Mouse (Mus musculus) stomach, embryonic 16.5 days (tissue): Measurements from ENCODE around the gene Dhcr24. TPM values are rescaled to one million over a fixed set of nuclear protein-coding genes. Genes with fewer than 3 reads are reported as not detected.
A peak's percentile ranks its signal among the peaks of the same experiment; 100 is the strongest.

Experiments used
- ATAC-seq: fragments of 200-750 bp; cut with Nextera tagmentation; 2 replicates; pipeline ENCODE4 v1.8.0; 2017; ENCODE audit warnings: moderate number of reproducible peaks, moderate TSS enrichment; ENCODE audit not compliant: insufficient read depth, low FRiP score
- H3K27ac ChIP-seq: fragments of 300-500 bp; sonication (generic); 2 replicates; pipeline ENCODE4 v1.5.1; 2014; ENCODE audit warnings: low read length
- H3K27me3 ChIP-seq: fragments of 300-500 bp; sonication (generic); 2 replicates; pipeline ENCODE4 v1.6.1; 2014; ENCODE audit warnings: low read length, control low read depth, mixed read lengths; ENCODE audit not compliant: control insufficient read depth, insufficient read depth
- H3K36me3 ChIP-seq: fragments of 300-500 bp; sonication (generic); 2 replicates; pipeline ENCODE4 v1.6.1; 2014; ENCODE audit warnings: low read length; ENCODE audit not compliant: control insufficient read depth, insufficient read depth
- H3K4me1 ChIP-seq: fragments of 300-500 bp; sonication (generic); 2 replicates; pipeline ENCODE4 v1.6.1; 2014; ENCODE audit warnings: low read length, control low read depth, mixed read lengths; ENCODE audit not compliant: control insufficient read depth, insufficient read depth
- H3K4me2 ChIP-seq: fragments of 300-500 bp; sonication (generic); 2 replicates; pipeline ENCODE4 v1.6.1; 2014; ENCODE audit warnings: low read depth, low read length, mixed read lengths
- H3K4me3 ChIP-seq: fragments of 300-500 bp; sonication (generic); replicated peaks from 2 replicates; pipeline ENCODE4 v1.5.1; 2014; ENCODE audit warnings: mild to moderate bottlenecking, low read length
- H3K9ac ChIP-seq: fragments of 300-500 bp; sonication (generic); 2 replicates; pipeline ENCODE4 v1.6.1; 2014; ENCODE audit warnings: low read length
- H3K9me3 ChIP-seq: fragments of 300-500 bp; sonication (generic); replicated peaks from 2 replicates; pipeline ENCODE4 v1.6.1; 2016; ENCODE audit warnings: low read length, control low read depth; ENCODE audit not compliant: control insufficient read depth
- WGBS: fragments of 180-500 bp; shearing (Covaris S2); extraction: QIAGEN DNeasy Blood & Tissue Kit; methylation state at CpG from one replicate; pipeline ENCODE4 v1.1.7; 2014; 5-methylcytosine and 5-hydroxymethylcytosine counted together
- polyA plus RNA-seq: library from polyadenylated mRNA; unstranded; fragments of >200 nt; fragmentation: Nextera tagmentation; extraction: Ambion mirVana; gene quantifications from 2 replicates; pipeline ENCODE4 v1.2.1, GENCODE M21; 2015

Gene Dhcr24
- polyA plus RNA-seq, 1 experiment from 2014 or later = 4.2 TPM

DNA sequence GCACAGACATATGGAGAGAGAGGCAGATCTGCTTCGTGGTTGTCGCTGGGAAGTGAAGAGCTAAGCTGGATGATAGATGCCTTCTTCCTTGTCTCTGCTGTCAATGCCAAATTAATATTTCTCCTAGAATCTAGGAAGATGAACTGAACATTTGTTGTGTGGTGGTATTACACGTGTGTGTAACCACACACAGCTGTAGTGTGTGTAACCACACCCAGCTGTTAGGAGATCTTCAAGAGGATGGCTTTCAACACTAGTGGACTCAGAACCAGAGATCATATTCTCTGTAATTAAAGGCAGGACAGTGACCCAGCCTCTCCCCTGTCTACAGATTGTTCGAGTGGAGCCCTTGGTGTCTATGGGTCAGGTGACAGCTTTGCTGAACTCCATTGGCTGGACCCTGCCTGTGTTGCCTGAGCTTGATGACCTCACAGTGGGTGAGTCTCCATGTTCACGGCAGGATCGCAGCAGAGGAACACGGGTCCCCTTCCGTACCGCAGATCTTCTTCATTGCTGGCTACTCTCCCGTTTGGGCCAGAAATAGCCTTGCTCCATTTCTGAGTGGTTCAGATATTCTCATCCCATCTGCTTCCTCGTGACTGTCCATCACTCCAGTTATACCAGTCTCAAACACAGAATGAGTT is 10.4 kb downstream of the Dhcr24 start:
- ATAC-seq = no peak
- 84% methylated on average over 11 of the region's 11 CpGs for WGBS
- Histone ChIP-seq H3K4me3 (no peak overlapping the region), H3K9ac (no peak overlapping the region), H3K4me2 (no peak overlapping the region), H3K36me3 (peaks cover 26% of the 10 kb centered on the region), H3K27me3 (no peaks in the 10 kb centered on the region), H3K9me3 (no peaks in the 10 kb centered on the region), H3K4me1 (no peaks in the 10 kb centered on the region), H3K27ac (no peak overlapping the region)

DNA sequence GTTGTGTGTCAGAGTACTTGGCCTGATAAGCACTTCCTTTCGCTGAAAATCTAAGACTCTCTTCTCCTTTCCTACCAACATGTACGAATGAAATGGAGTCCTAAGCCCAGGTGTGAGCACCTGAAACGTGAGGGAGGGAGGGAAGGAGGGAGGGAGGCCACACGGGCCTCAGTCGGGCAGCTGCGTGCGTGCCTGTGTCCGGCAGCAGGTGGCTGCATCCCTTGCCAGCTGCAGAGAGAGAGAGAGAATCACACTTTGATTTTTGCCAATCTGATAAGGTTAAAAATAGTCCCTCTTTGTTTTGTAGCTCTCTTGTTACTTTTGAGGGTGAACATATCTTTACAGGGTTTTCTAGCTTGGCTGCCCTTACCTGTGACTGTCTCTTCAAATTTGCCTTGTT is 14.2 kb downstream of the Dhcr24 start:
- Histone ChIP-seq H3K4me2 (no peak overlapping the region), H3K27me3 (no peaks in the 10 kb centered on the region), H3K4me1 (no peaks in the 10 kb centered on the region), H3K27ac (no peak overlapping the region), H3K9ac (no peak overlapping the region), H3K36me3 (peaks cover 18% of the 10 kb centered on the region), H3K9me3 (no peaks in the 10 kb centered on the region), H3K4me3 (no peak overlapping the region)
- 72% methylated on average over 8 of the region's 8 CpGs for WGBS
- ATAC-seq = no peak

DNA sequence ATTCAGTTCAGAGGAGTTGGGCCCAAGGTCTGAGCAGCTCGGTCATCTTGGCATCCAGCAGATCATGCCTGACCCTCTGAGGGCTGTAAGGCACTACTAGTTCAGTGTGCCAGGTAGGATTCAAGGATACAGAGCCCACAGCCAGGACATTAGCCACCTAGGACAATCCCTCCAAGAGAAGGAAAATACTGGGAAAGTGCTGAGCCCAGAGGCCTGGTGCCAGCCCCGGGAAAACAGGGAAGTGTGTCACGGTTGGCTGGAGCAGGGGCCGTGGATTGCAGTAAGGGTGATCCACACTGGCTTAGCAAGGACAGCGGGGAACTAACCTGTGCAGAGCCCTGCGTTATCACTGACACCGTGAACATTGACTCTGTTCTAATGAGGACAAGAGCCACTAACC is 16.7 kb downstream of the Dhcr24 start:
- Histone ChIP-seq H3K9ac (no peak overlapping the region), H3K27me3 (no peaks in the 10 kb centered on the region), H3K4me3 (no peak overlapping the region), H3K4me2 (no peak overlapping the region), H3K36me3 (peaks cover 18% of the 10 kb centered on the region), H3K9me3 (no peaks in the 10 kb centered on the region), H3K4me1 (no peaks in the 10 kb centered on the region; the same call in 1 of the 2 replicates), H3K27ac (no peak overlapping the region)
- no peak for ATAC-seq
- WGBS = 84% methylated on average over 7 of the region's 7 CpGs

DNA sequence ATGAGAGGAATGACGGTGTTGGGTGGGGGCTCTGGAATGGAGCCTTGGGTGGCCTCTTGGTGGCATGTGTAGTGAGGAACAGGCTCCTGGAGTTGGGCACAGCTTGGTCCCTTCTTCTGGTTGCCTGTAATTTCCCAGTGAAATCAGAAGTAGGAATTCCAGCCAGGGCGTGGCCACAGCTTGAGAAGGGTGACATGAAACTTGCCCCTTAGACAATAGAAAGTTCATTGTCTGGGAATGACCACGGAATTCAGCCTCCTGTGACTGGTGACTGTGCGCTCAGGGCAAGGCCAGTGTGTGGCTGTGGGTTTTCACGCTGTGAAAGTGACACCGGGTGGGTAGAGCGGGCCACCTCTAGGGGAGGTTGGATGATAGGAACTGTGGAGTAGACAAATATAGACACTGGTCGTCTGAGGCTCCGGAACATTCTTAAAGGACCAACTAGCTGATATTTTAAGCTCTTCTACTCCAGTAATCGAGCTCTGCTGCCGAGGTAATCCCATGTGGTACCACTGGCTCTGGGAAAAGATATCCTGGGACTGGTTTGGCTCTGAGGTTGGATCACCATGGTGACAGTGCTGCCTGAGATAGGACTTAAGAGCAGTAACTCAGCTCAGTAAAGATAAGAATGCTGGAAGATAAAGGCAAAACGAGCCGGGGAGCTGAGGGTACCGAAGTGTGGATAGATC is 20.5 kb downstream of the Dhcr24 start:
- H3K27me3 ChIP-seq = no peaks in the 10 kb centered on the region
- H3K9ac ChIP-seq = no peak overlapping the region
- H3K4me1 ChIP-seq = no peaks in the 10 kb centered on the region; the same call in 1 of the 2 replicates
- H3K4me3 ChIP-seq = no peak overlapping the region
- ATAC-seq = no peak
- H3K4me2 ChIP-seq = no peak overlapping the region
- 73% methylated on average over 14 of the region's 14 CpGs for WGBS
- H3K27ac ChIP-seq = peak overlapping the region; percentile 80
- peaks cover 15% of the 10 kb centered on the region for H3K36me3 ChIP-seq
- no peaks in the 10 kb centered on the region for H3K9me3 ChIP-seq

DNA sequence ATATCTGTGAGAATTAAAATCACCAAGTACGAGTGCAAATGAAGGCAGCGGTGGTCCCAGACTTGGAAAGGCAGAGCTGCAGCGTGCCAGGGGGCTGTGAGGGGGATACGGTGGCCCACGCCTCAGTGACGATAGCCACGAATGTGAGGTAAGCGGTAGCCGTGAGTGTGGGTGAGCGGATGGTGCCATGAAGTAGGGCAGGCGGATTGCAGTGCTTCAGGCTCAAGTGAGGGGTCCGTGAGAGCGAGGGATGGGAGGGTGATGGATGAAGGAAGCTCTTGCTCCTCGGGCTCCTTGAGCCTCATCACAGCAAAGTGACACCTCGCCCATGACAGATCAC is 21.0 kb downstream of the Dhcr24 start:
- Histone ChIP-seq H3K4me3 (no peak overlapping the region), H3K9me3 (no peaks in the 10 kb centered on the region), H3K9ac (no peak overlapping the region), H3K27ac (peak overlapping the region; percentile 80), H3K4me1 (no peaks in the 10 kb centered on the region; the same call in 1 of the 2 replicates), H3K4me2 (no peak overlapping the region), H3K36me3 (peaks cover 20% of the 10 kb centered on the region), H3K27me3 (no peaks in the 10 kb centered on the region)
- no peak for ATAC-seq
- 77% methylated on average over 15 of the region's 15 CpGs for WGBS

DNA sequence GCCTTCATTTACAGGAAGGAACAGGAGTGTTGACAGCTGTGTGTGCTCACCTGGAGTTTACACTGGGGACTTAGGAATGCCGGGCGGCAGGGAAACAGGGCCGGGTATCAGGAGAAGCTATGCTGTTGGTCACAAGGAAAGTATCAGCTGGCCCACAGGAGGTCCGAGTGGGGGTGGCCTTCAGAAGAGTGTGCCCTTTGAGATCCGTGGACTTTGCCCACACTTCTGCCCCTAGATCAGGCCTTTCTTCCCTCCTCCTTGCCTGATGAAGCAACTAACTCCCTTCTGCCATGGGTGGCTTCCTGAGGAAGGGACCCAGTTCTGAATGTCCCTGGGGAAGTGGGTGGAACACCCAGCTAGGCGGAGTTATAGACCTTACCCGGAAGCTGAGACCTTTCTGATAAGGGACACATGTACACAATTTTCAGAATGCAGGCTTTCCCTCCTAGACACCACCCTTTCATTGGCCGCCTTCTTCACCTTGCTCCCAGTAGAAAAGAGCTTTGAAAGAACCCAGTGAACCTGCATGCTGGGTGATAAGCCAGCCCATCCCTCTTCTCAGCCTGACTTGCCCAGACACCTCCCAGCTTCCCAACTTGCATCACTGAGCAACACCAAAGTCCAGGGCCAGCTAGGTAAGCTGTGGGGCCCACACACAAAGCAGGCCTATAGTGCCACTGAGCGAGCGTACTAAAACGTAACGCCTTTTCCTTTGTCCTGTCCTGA is 21.8 kb downstream of the Dhcr24 start:
- no peaks in the 10 kb centered on the region for H3K9me3 ChIP-seq
- H3K4me2 ChIP-seq = no peak overlapping the region
- H3K27me3 ChIP-seq = no peaks in the 10 kb centered on the region
- peak; percentile 85 for ATAC-seq
- WGBS = 56% methylated on average over 12 of the region's 12 CpGs
- H3K27ac ChIP-seq = peak overlapping the region; percentile 80
- H3K4me1 ChIP-seq = no peaks in the 10 kb centered on the region; the same call in 1 of the 2 replicates
- peaks cover 23% of the 10 kb centered on the region for H3K36me3 ChIP-seq
- H3K9ac ChIP-seq = 0 out of 2 replicates have a peak overlapping the region, but pooled peaks have one; percentile 22
- H3K4me3 ChIP-seq = no peak overlapping the region

DNA sequence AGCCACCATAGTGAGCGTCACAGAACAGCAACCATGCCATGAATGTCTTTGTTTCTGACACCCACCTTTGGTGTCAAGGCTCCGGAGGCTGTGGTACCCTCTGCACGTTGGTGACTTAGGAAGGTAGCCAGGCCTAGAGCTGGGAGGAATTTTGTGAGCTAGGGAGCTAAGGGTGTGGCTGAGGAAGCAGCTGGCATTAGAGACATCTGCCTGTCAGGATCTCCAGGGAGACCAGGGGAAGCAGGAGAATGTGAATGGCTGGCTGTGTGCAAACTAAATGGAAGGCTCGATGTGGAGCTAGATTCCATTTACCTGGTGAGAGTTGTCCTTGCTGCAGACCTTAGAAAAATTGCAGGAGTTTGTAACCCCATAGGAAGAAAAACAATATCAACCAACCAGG is 23.8 kb downstream of the Dhcr24 start:
- H3K4me3 ChIP-seq = no peak overlapping the region
- no peak for ATAC-seq
- peaks cover 19% of the 10 kb centered on the region for H3K36me3 ChIP-seq
- no peak overlapping the region for H3K4me2 ChIP-seq
- 87% methylated on average over 4 of the region's 4 CpGs for WGBS
- H3K4me1 ChIP-seq = no peaks in the 10 kb centered on the region; the same call in 1 of the 2 replicates
- H3K27me3 ChIP-seq = no peaks in the 10 kb centered on the region
- no peak overlapping the region for H3K27ac ChIP-seq
- no peak overlapping the region for H3K9ac ChIP-seq
- H3K9me3 ChIP-seq = no peaks in the 10 kb centered on the region

DNA sequence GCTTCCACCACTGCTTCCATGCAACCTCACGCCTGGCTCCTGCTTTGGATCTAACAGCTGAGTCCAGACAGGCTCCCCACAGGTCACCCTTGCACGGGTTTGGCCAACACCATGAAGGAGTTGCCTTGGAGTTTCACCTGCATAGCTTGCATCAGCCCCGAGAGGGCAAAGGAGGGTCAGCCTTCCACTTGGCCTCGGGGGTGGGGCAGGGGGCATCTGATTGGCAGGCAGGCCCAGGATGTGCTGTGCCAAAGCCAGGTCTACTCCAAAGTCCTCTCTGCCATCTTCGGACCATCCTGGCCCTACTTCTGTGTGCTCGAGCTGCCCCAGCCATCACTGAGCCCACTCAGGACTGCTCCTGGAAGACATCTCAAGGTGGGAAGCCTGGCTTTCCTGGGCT is 26.2 kb downstream of the Dhcr24 start:
- Histone ChIP-seq H3K4me3 (no peak overlapping the region), H3K4me1 (no peaks in the 10 kb centered on the region; the same call in 1 of the 2 replicates), H3K27ac (no peak overlapping the region), H3K9me3 (no peaks in the 10 kb centered on the region), H3K4me2 (no peak overlapping the region), H3K27me3 (no peaks in the 10 kb centered on the region), H3K9ac (no peak overlapping the region), H3K36me3 (peaks cover 19% of the 10 kb centered on the region)
- WGBS = 88% methylated on average over 6 of the region's 6 CpGs
- no peak for ATAC-seq

DNA sequence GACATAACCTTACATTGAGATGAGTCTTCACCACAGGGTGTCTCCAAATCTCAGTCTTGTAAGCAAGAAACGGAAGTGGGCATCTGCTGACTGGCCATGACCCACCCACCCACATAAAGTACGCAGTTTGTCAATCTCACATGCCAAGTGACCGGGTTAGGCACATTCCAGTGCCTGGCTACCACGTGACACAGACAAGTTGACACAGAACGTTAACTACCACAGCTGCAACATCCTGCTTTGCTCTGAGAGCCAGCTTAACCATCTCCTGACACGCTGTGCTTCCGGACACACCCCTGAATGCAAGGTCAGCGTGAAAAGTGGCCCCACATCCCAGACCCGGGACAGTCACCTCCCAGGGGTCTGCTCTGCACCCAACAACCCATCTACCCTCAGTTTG is 29.3 kb downstream of the Dhcr24 start:
- Histone ChIP-seq H3K36me3 (peaks cover 19% of the 10 kb centered on the region), H3K27me3 (no peaks in the 10 kb centered on the region), H3K4me3 (no peak overlapping the region), H3K4me1 (no peaks in the 10 kb centered on the region), H3K27ac (no peak overlapping the region), H3K4me2 (no peak overlapping the region), H3K9ac (no peak overlapping the region), H3K9me3 (no peaks in the 10 kb centered on the region)
- no peak; the same call in 1 of the 2 replicates for ATAC-seq
- 54% methylated on average over 9 of the region's 9 CpGs for WGBS
